Mouse (Mus musculus) liver, embryonic 14.5 days (tissue): ENCODE data around the gene Uvrag. TPM values are rescaled to one million over a fixed set of nuclear protein-coding genes. Genes with fewer than 3 reads are reported as not detected.

ENCODE experiments used
- ATAC-seq: fragments of 200-750 bp; cut with Nextera tagmentation; 2 replicates; pipeline ENCODE4 v1.8.0; 2017; ENCODE audit warnings: moderate number of reproducible peaks, mild to moderate bottlenecking, moderate library complexity; ENCODE audit not compliant: insufficient read depth
- DNase-seq, 3 experiments: peaks; one replicate each; pipeline ENCODE4 v3.0.0-alpha.2; 2012 to 2013; ENCODE audit warnings: low read depth in 3 of 3, low spot score in 3 of 3
- H3K27ac ChIP-seq: fragments of 300-500 bp; sonication (generic); 2 replicates; pipeline ENCODE4 v1.5.1; 2014; ENCODE audit warnings: moderate library complexity, mild to moderate bottlenecking, control low read depth, inconsistent platforms
- H3K27me3 ChIP-seq: fragments of 300-500 bp; sonication (generic); 2 replicates; pipeline ENCODE4 v1.6.1; 2014; ENCODE audit warnings: mild to moderate bottlenecking, low read length, moderate library complexity; ENCODE audit not compliant: control insufficient read depth, insufficient read depth
- H3K36me3 ChIP-seq: fragments of 300-500 bp; sonication (generic); replicated peaks from 2 replicates; pipeline ENCODE4 v1.6.1; 2014; ENCODE audit warnings: low read depth; ENCODE audit not compliant: control insufficient read depth, insufficient read depth
- H3K4me1 ChIP-seq, 2 experiments: fragments of 200-500 bp in 1 of 2; fragments of 300-500 bp in 1 of 2; sonication (generic) in 1 of 2; replicated peaks; 2 replicates each; pipeline ENCODE4 v1.6.1; 2012 to 2014; ENCODE audit warnings: antibody characterized with exemption in 1 of 2, inconsistent platforms in 1 of 2, low read length in 1 of 2; ENCODE audit not compliant: control insufficient read depth in 2 of 2, insufficient read depth in 2 of 2
- H3K4me2 ChIP-seq: fragments of 300-500 bp; sonication (generic); 2 replicates; pipeline ENCODE4 v1.6.1; 2014; ENCODE audit warnings: low read depth, mild to moderate bottlenecking, control low read depth, moderate library complexity
- H3K4me3 ChIP-seq, 2 experiments: fragments of 200-500 bp in 1 of 2; fragments of 300-500 bp in 1 of 2; sonication (generic) in 1 of 2; 2 replicates each; pipeline ENCODE4 v1.5.1; 2012 to 2014; ENCODE audit warnings: low read depth in 2 of 2, low read length in 2 of 2, mild to moderate bottlenecking in 2 of 2, control low read depth in 1 of 2, inconsistent platforms in 1 of 2, moderate library complexity in 1 of 2; ENCODE audit not compliant: insufficient read depth in 1 of 2
- H3K9ac ChIP-seq: fragments of 300-500 bp; sonication (generic); replicated peaks from 2 replicates; pipeline ENCODE4 v1.6.1; 2014; ENCODE audit warnings: mild to moderate bottlenecking, control low read depth, moderate library complexity
- H3K9me3 ChIP-seq: fragments of 300-500 bp; sonication (generic); 2 replicates; pipeline ENCODE4 v1.6.1; 2016; ENCODE audit warnings: low read length, mixed read lengths; ENCODE audit not compliant: control insufficient read depth
- CTCF ChIP-seq: IDR thresholded peaks from 2 replicates; pipeline ENCODE4 v1.5.1; 2016; ENCODE audit warnings: antibody characterized with exemption, low read depth, control low read depth
- EP300 ChIP-seq: IDR thresholded peaks from 2 replicates; pipeline ENCODE4 v1.6.1; 2016; ENCODE audit warnings: antibody characterized with exemption, low read depth
- WGBS: fragments of 180-500 bp; shearing (Covaris S2); extraction: QIAGEN DNeasy Blood & Tissue Kit; methylation state at CpG from one replicate; pipeline ENCODE4 v1.1.7; 2014; ENCODE audit not compliant: insufficient replicate concordance; 5-methylcytosine and 5-hydroxymethylcytosine counted together
- polyA plus RNA-seq, 2 experiments: library from polyadenylated mRNA; depleted of rRNA in 1 of 2; stranded (reverse) in 1 of 2; unstranded in 1 of 2; fragments of >200 nt; fragmentation: Nextera tagmentation in 1 of 2; extraction: Ambion mirVana in 1 of 2; gene quantifications; 2 replicates each; pipeline versions ENCODE4 v1.2.1 to v1.2.3; 2012 to 2014

Gene Uvrag
- polyA plus RNA-seq, 2 experiments = 3.9 to 5.7 TPM

- DNase-seq = no peak
- Histone ChIP-seq H3K27me3 (no peaks in the 10 kb centered on the region), H3K9ac (no peak overlapping the region), H3K4me2 (no peak overlapping the region), H3K9me3 (no peaks in the 10 kb centered on the region), H3K4me3 (no peak overlapping the region), H3K27ac (no peak overlapping the region), H3K4me1 (peaks cover 0 to 5% of the 10 kb centered on the region in 2 experiments; a peak in 2 of 4 replicates), H3K36me3 (no peaks in the 10 kb centered on the region)
- no peak for TF ChIP-seq EP300
- TF ChIP-seq CTCF = no peak
- WGBS = 10% methylated on average over 1 of the region's 1 CpGs
- ATAC-seq = no peak
Observed at GRCm38 (mm10) chr7:99149017-99149416, 8.1 kb upstream of the Uvrag start.

- Histone ChIP-seq H3K4me3 (no peak overlapping the region), H3K27me3 (no peaks in the 10 kb centered on the region), H3K9me3 (no peaks in the 10 kb centered on the region), H3K4me1 (peaks cover 0 to 5% of the 10 kb centered on the region in 2 experiments; a peak in 2 of 4 replicates), H3K27ac (no peak overlapping the region), H3K9ac (no peak overlapping the region), H3K4me2 (no peak overlapping the region), H3K36me3 (no peaks in the 10 kb centered on the region)
- ATAC-seq = no peak
- no peak for DNase-seq
- 71% methylated on average over 7 of the region's 7 CpGs for WGBS
- TF ChIP-seq CTCF (no peak), EP300 (no peak)
Observed at GRCm38 (mm10) chr7:99147494-99147893, 6.6 kb upstream of the Uvrag start.

- no peak for DNase-seq
- Histone ChIP-seq H3K27ac (no peak overlapping the region), H3K9ac (no peak overlapping the region), H3K9me3 (no peaks in the 10 kb centered on the region), H3K36me3 (no peaks in the 10 kb centered on the region), H3K4me3 (no peak overlapping the region), H3K27me3 (no peaks in the 10 kb centered on the region), H3K4me2 (no peak overlapping the region), H3K4me1 (peaks cover 2 to 7% of the 10 kb centered on the region in 2 experiments)
- ATAC-seq = no peak
- 30% methylated on average over 7 of the region's 7 CpGs for WGBS
- TF ChIP-seq EP300 = no peak
- TF ChIP-seq CTCF = no peak
Observed at GRCm38 (mm10) chr7:99146906-99147305, 6.0 kb upstream of the Uvrag start.

- no peak overlapping the region for H3K4me3 ChIP-seq
- no peaks in the 10 kb centered on the region for H3K27me3 ChIP-seq
- no peak for ATAC-seq
- no peak overlapping the region for H3K27ac ChIP-seq
- TF ChIP-seq EP300 = no peak
- no peak for TF ChIP-seq CTCF
- DNase-seq = no peak
- no peak overlapping the region for H3K4me2 ChIP-seq
- H3K36me3 ChIP-seq = no peaks in the 10 kb centered on the region
- no peak overlapping the region for H3K9ac ChIP-seq
- H3K4me1 ChIP-seq = peaks cover 5 to 11% of the 10 kb centered on the region in 2 experiments
- WGBS = 23% methylated on average over 7 of the region's 7 CpGs
- no peaks in the 10 kb centered on the region for H3K9me3 ChIP-seq
Observed at GRCm38 (mm10) chr7:99146011-99146410, 5.1 kb upstream of the Uvrag start.

GRCm38 (mm10) chr7:99144616-99145015 lies 3.7 kb upstream of the Uvrag start:
- Histone ChIP-seq H3K4me1 (peaks cover 10 to 16% of the 10 kb centered on the region in 2 experiments), H3K4me2 (no peak overlapping the region), H3K4me3 (no peak overlapping the region), H3K9ac (no peak overlapping the region), H3K36me3 (no peaks in the 10 kb centered on the region), H3K27ac (no peak overlapping the region), H3K27me3 (no peaks in the 10 kb centered on the region), H3K9me3 (no peaks in the 10 kb centered on the region)
- DNase-seq (no peak), ATAC-seq (no peak)
- TF ChIP-seq EP300 = no peak
- 58% methylated on average over 11 of the region's 11 CpGs for WGBS
